Mouse (Mus musculus) kidney, adult 2 months (tissue): ENCODE data around the gene Cox20. TPM values are rescaled to one million over a fixed set of nuclear protein-coding genes. Genes with fewer than 3 reads are reported as not detected.
"Not testable (repeated sequence)": the region's sequence is repeated elsewhere in the genome, so short reads cannot be mapped to it uniquely, and the experiment has no call there.

Source experiments
- DNase-seq: peaks from one replicate; pipeline ENCODE4 v3.0.0; 2021
- H3K27ac ChIP-seq: fragments of 200-500 bp; 2 replicates; pipeline ENCODE4 v1.5.1; 2012; ENCODE audit warnings: low read depth, low read length, control low read depth, inconsistent platforms; ENCODE audit not compliant: insufficient read depth
- H3K27me3 ChIP-seq: fragments of 200-500 bp; replicated peaks from 2 replicates; pipeline ENCODE4 v1.6.1; 2012; ENCODE audit warnings: mild to moderate bottlenecking, moderate library complexity, low read length, inconsistent platforms; ENCODE audit not compliant: control insufficient read depth, insufficient read depth
- H3K36me3 ChIP-seq: fragments of 200-500 bp; 2 replicates; pipeline ENCODE4 v1.6.1; 2012; ENCODE audit warnings: mild to moderate bottlenecking, moderate library complexity, low read length, inconsistent platforms; ENCODE audit not compliant: control insufficient read depth, insufficient read depth
- H3K4me1 ChIP-seq: fragments of 200-500 bp; 2 replicates; pipeline ENCODE4 v1.6.1; 2011; ENCODE audit warnings: low read length; ENCODE audit not compliant: control insufficient read depth, insufficient read depth
- H3K4me3 ChIP-seq: fragments of 200-500 bp; 2 replicates; pipeline ENCODE4 v1.5.1; 2011; ENCODE audit warnings: mild to moderate bottlenecking, low read depth, low read length, control low read depth; ENCODE audit not compliant: insufficient read depth
- CTCF ChIP-seq: fragments of 200-500 bp; conservative IDR thresholded peaks from 2 replicates; pipeline ENCODE4 v1.5.1; 2011; ENCODE audit warnings: low read depth, mild to moderate bottlenecking, control low read depth, low read length, moderate library complexity, mixed read lengths; ENCODE audit not compliant: insufficient read depth, insufficient read length
- POLR2A ChIP-seq: fragments of 200-500 bp; IDR thresholded peaks from one replicate; pipeline ENCODE4 v1.6.1; 2011; ENCODE audit warnings: low read depth, low read length, control low read depth
- WGBS: fragments of 180-500 bp; shearing (Covaris S2); methylation state at CpG from one replicate; pipeline ENCODE4 v1.1.7; 2018; 5-methylcytosine and 5-hydroxymethylcytosine counted together
- polyA plus RNA-seq: library from polyadenylated mRNA; depleted of rRNA; stranded (reverse); fragments of >200 nt; gene quantifications from 2 replicates; pipeline ENCODE4 v1.2.3, GENCODE M21; 2012

The Cox20 gene
- polyA plus RNA-seq, 1 experiment: 54.6 TPM

GRCm38 (mm10) chr1:178341435-178341834 lies 22.5 kb downstream of the Cox20 start:
- DNase-seq: no peak
- TF ChIP-seq CTCF (no peak), POLR2A (no peak)
- Histone ChIP-seq H3K27ac (no peak overlapping the region), H3K4me3 (no peak overlapping the region), H3K27me3 (no peaks in the 10 kb centered on the region), H3K4me1 (no peaks in the 10 kb centered on the region), H3K36me3 (no peaks in the 10 kb centered on the region)
- 85% methylated on average over 3 of the region's 3 CpGs for WGBS

- no peak for TF ChIP-seq CTCF
- no peak for TF ChIP-seq POLR2A
- no peaks in the 10 kb centered on the region for H3K36me3 ChIP-seq
- WGBS: 76% methylated on average over 1 of the region's 1 CpGs
- DNase-seq: no peak
- no peak overlapping the region for H3K27ac ChIP-seq
- no peak overlapping the region for H3K4me3 ChIP-seq
- H3K4me1 ChIP-seq: no peaks in the 10 kb centered on the region
- no peaks in the 10 kb centered on the region for H3K27me3 ChIP-seq
These were observed 23.1 kb downstream of the Cox20 start for GRCm38 (mm10) chr1:178342063-178342462.

GRCm38 (mm10) chr1:178342612-178343011 lies 23.7 kb downstream of the Cox20 start:
- TF ChIP-seq POLR2A (no peak), CTCF (no peak)
- no peaks in the 10 kb centered on the region; the same call in 1 of the 2 replicates for H3K4me1 ChIP-seq
- no peaks in the 10 kb centered on the region for H3K36me3 ChIP-seq
- 77% methylated on average over 4 of the region's 5 CpGs for WGBS
- H3K27ac ChIP-seq: no peak overlapping the region
- no peak for DNase-seq
- no peaks in the 10 kb centered on the region for H3K27me3 ChIP-seq
- no peak overlapping the region for H3K4me3 ChIP-seq

GRCm38 (mm10) chr1:178344071-178344805 lies 25.3 kb downstream of the Cox20 start:
- not testable (repeated sequence) for H3K4me1 ChIP-seq, H3K36me3 ChIP-seq, H3K4me3 ChIP-seq, H3K27ac ChIP-seq, DNase-seq, H3K27me3 ChIP-seq
- 87% methylated on average over 10 of the region's 10 CpGs for WGBS

- Histone ChIP-seq H3K36me3 (no peaks in the 10 kb centered on the region), H3K4me1 (no peaks in the 10 kb centered on the region; the same call in 1 of the 2 replicates), H3K27me3 (no peaks in the 10 kb centered on the region), H3K4me3 (no peak overlapping the region), H3K27ac (no peak overlapping the region)
- DNase-seq: no peak
- 95% methylated on average over 2 of the region's 2 CpGs for WGBS
- TF ChIP-seq CTCF (no peak), POLR2A (no peak)
These were observed 31.9 kb downstream of the Cox20 start for GRCm38 (mm10) chr1:178350792-178351191.

GRCm38 (mm10) chr1:178351643-178352042 lies 32.7 kb downstream of the Cox20 start:
- Histone ChIP-seq H3K4me1 (no peaks in the 10 kb centered on the region; the same call in 1 of the 2 replicates), H3K36me3 (no peaks in the 10 kb centered on the region), H3K27ac (no peak overlapping the region), H3K4me3 (no peak overlapping the region), H3K27me3 (no peaks in the 10 kb centered on the region)
- DNase-seq: no peak
- no peak for TF ChIP-seq POLR2A
- peak; percentile 31; the same call in 1 of the 2 replicates for TF ChIP-seq CTCF

- Histone ChIP-seq H3K4me3 (no peak overlapping the region), H3K36me3 (no peaks in the 10 kb centered on the region), H3K27ac (no peak overlapping the region), H3K27me3 (no peaks in the 10 kb centered on the region), H3K4me1 (no peaks in the 10 kb centered on the region)
- DNase-seq: peak; percentile 13
- WGBS: 61% methylated on average over 3 of the region's 3 CpGs
- no peak for TF ChIP-seq POLR2A
- no peak for TF ChIP-seq CTCF
These were observed 35.6 kb downstream of the Cox20 start for GRCm38 (mm10) chr1:178354576-178354975.
